Mouse (Mus musculus): ENCODE results near the gene Mlkl. TPM values are rescaled to one million over a fixed set of nuclear protein-coding genes. Genes with fewer than 3 reads are reported as not detected.
"Not testable (repeated sequence)": the region's sequence is repeated elsewhere in the genome, so short reads cannot be mapped to it uniquely, and the experiment has no call there.

The Mlkl gene
- polyA plus RNA-seq, 1 experiment from 2014 or later, result 39.9 TPM

GRCm38 (mm10) chr8:111300597-111301546 is 37.1 kb downstream of the Mlkl start:
- H3K27ac ChIP-seq, result peak overlapping the region; percentile 29
- WGBS (ENCODE audit: missing documents), result 45% methylated on average over 11 of the region's 11 CpGs
- H3K4me3 ChIP-seq (ENCODE audit: inconsistent target), result peak overlapping the region; percentile 12; the same call in 1 of the 2 replicates
- peaks cover 39% of the 10 kb centered on the region for H3K79me2 ChIP-seq (ENCODE audit: inconsistent target)
- H3K36me3 ChIP-seq (ENCODE audit: inconsistent target), result no peaks in the 10 kb centered on the region

GRCm38 (mm10) chr8:111299821-111300568 is 38.0 kb downstream of the Mlkl start, which contains the start of gene Rfwd3:
Gene Rfwd3 (minus strand): TSS chr8:111300222.
- H3K36me3 ChIP-seq (ENCODE audit: inconsistent target), result no peaks in the 10 kb centered on the region
- H3K27ac ChIP-seq, result peak within 1 kb of the TSS; percentile 69
- peaks cover 48% of the 10 kb centered on the region for H3K79me2 ChIP-seq (ENCODE audit: inconsistent target)
- WGBS (ENCODE audit: missing documents), result 2% methylated on average over 66 of the region's 67 CpGs
- H3K4me3 ChIP-seq (ENCODE audit: inconsistent target), result peak within 1 kb of the TSS; percentile 89

GRCm38 (mm10) chr8:111299363-111299820 is 38.6 kb downstream of the Mlkl start:
- 2% methylated on average over 27 of the region's 28 CpGs for WGBS (ENCODE audit: missing documents)
- Histone ChIP-seq H3K79me2 (ENCODE audit: inconsistent target) (peaks cover 54% of the 10 kb centered on the region), H3K27ac (peak overlapping the region; percentile 69), H3K4me3 (ENCODE audit: inconsistent target) (peak overlapping the region; percentile 89), H3K36me3 (ENCODE audit: inconsistent target) (no peaks in the 10 kb centered on the region; the same call in 1 of the 2 replicates)

- Histone ChIP-seq H3K27ac (no peak overlapping the region), H3K4me3 (ENCODE audit: inconsistent target) (no peak overlapping the region), H3K79me2 (ENCODE audit: inconsistent target) (peaks cover 68% of the 10 kb centered on the region), H3K36me3 (ENCODE audit: inconsistent target) (peaks cover 10% of the 10 kb centered on the region; the same call in 1 of the 2 replicates)
- WGBS (ENCODE audit: missing documents), result 82% methylated on average over 1 of the region's 1 CpGs
These were observed 40.0 kb downstream of the Mlkl start for GRCm38 (mm10) chr8:111298011-111298410.

GRCm38 (mm10) chr8:111291733-111292132 is 46.2 kb downstream of the Mlkl start:
- 89% methylated on average over 7 of the region's 7 CpGs for WGBS (ENCODE audit: missing documents)
- H3K79me2 ChIP-seq (ENCODE audit: inconsistent target), result peaks cover 69% of the 10 kb centered on the region
- H3K36me3 ChIP-seq (ENCODE audit: inconsistent target), result peaks cover 52% of the 10 kb centered on the region
- no peak overlapping the region for H3K27ac ChIP-seq
- no peak overlapping the region for H3K4me3 ChIP-seq (ENCODE audit: inconsistent target)

- WGBS (ENCODE audit: missing documents), result 96% methylated on average over 7 of the region's 7 CpGs
- H3K36me3 ChIP-seq (ENCODE audit: inconsistent target), result peaks cover 63% of the 10 kb centered on the region
- peaks cover 57% of the 10 kb centered on the region for H3K79me2 ChIP-seq (ENCODE audit: inconsistent target)
- H3K27ac ChIP-seq, result no peak overlapping the region
- H3K4me3 ChIP-seq (ENCODE audit: inconsistent target), result no peak overlapping the region
These were observed 47.4 kb downstream of the Mlkl start for GRCm38 (mm10) chr8:111290586-111290985.

- Histone ChIP-seq H3K27ac (no peak overlapping the region), H3K79me2 (ENCODE audit: inconsistent target) (peaks cover 7% of the 10 kb centered on the region; the same call in 1 of the 2 replicates), H3K36me3 (ENCODE audit: inconsistent target) (peaks cover 67% of the 10 kb centered on the region), H3K4me3 (ENCODE audit: inconsistent target) (no peak overlapping the region)
- WGBS (ENCODE audit: missing documents), result 94% methylated on average over 4 of the region's 4 CpGs
These were observed 52.4 kb downstream of the Mlkl start for GRCm38 (mm10) chr8:111285603-111286002.

GRCm38 (mm10) chr8:111282093-111282492 is 55.9 kb downstream of the Mlkl start:
- Histone ChIP-seq H3K36me3 (ENCODE audit: inconsistent target) (peaks cover 74% of the 10 kb centered on the region), H3K27ac (no peak overlapping the region), H3K79me2 (ENCODE audit: inconsistent target) (no peaks in the 10 kb centered on the region), H3K4me3 (ENCODE audit: inconsistent target) (no peak overlapping the region)
- WGBS (ENCODE audit: missing documents), result 80% methylated on average over 3 of the region's 3 CpGs

- Histone ChIP-seq H3K27ac (no peak overlapping the region), H3K4me3 (ENCODE audit: inconsistent target) (no peak overlapping the region), H3K36me3 (ENCODE audit: inconsistent target) (peaks cover 9% of the 10 kb centered on the region; the same call in 1 of the 2 replicates), H3K79me2 (ENCODE audit: inconsistent target) (no peaks in the 10 kb centered on the region)
- WGBS (ENCODE audit: missing documents), result 94% methylated on average over 2 of the region's 2 CpGs
These were observed 69.7 kb downstream of the Mlkl start for GRCm38 (mm10) chr8:111268277-111268676.

GRCm38 (mm10) chr8:111266161-111266560 is 71.8 kb downstream of the Mlkl start:
- not testable (repeated sequence) for H3K4me3 ChIP-seq (ENCODE audit: inconsistent target); H3K79me2 ChIP-seq (ENCODE audit: inconsistent target); H3K27ac ChIP-seq; H3K36me3 ChIP-seq (ENCODE audit: inconsistent target)
- WGBS (ENCODE audit: missing documents), result 88% methylated on average over 6 of the region's 7 CpGs

- H3K4me3 ChIP-seq (ENCODE audit: inconsistent target), result no peak overlapping the region
- peaks cover 6% of the 10 kb centered on the region; the same call in 1 of the 2 replicates for H3K79me2 ChIP-seq (ENCODE audit: inconsistent target)
- no peaks in the 10 kb centered on the region for H3K36me3 ChIP-seq (ENCODE audit: inconsistent target)
- WGBS (ENCODE audit: missing documents), result 83% methylated on average over 2 of the region's 2 CpGs
- no peak overlapping the region for H3K27ac ChIP-seq
These were observed 73.2 kb downstream of the Mlkl start for GRCm38 (mm10) chr8:111264693-111265220.

- H3K27ac ChIP-seq, result no peak overlapping the region
- 43% methylated on average over 4 of the region's 4 CpGs for WGBS (ENCODE audit: missing documents)
- H3K36me3 ChIP-seq (ENCODE audit: inconsistent target), result no peaks in the 10 kb centered on the region
- H3K4me3 ChIP-seq (ENCODE audit: inconsistent target), result no peak overlapping the region
- peaks cover 21% of the 10 kb centered on the region for H3K79me2 ChIP-seq (ENCODE audit: inconsistent target)
These were observed 76.0 kb downstream of the Mlkl start for GRCm38 (mm10) chr8:111261981-111262381.

Data from macrophage (primary cell).